Mouse (Mus musculus): ENCODE measurements at regions not wholly inside any gene's neighbourhood (a gene's known extent, or its start where the extent isn't known, plus 50 kb on each side); places are given as distances from the start of the nearest gene placed in this dataset.
A peak's percentile ranks its signal among the peaks of the same experiment; 100 is the strongest.

- Histone ChIP-seq H3K4me1 (peaks cover 6% of the 10 kb centered on the region; the same call in 1 of the 2 replicates), H3K4me3 (replicated peaks) (no peak overlapping the region), H3K27ac (no peak overlapping the region), H3K4me2 (no peak overlapping the region), H3K36me3 (replicated peaks) (no peaks in the 10 kb centered on the region), H3K9me3 (no peaks in the 10 kb centered on the region), H3K9ac (no peak overlapping the region), H3K27me3 (no peaks in the 10 kb centered on the region)
- WGBS, result 95% methylated on average over 2 of the region's 2 CpGs
- no peak for ATAC-seq (ENCODE audit: low FRiP score)
Measured at GRCm38 (mm10) chr4:95307134-95307533, 250.2 kb upstream of the Fggy start.

- 75% methylated on average over 5 of the region's 5 CpGs for WGBS
- Histone ChIP-seq H3K36me3 (replicated peaks) (no peaks in the 10 kb centered on the region), H3K27ac (no peak overlapping the region), H3K9me3 (no peaks in the 10 kb centered on the region), H3K4me2 (no peak overlapping the region), H3K4me1 (0 out of 2 replicates have a peak, but pooled peaks cover under 1% of the 10 kb centered on the region), H3K9ac (no peak overlapping the region), H3K27me3 (no peaks in the 10 kb centered on the region), H3K4me3 (replicated peaks) (no peak overlapping the region)
- no peak for ATAC-seq (ENCODE audit: low FRiP score)
Measured at GRCm38 (mm10) chr4:95308469-95308895, 248.8 kb upstream of the Fggy start.

- H3K4me2 ChIP-seq, result no peak overlapping the region
- H3K27ac ChIP-seq, result no peak overlapping the region
- H3K36me3 ChIP-seq (replicated peaks), result no peaks in the 10 kb centered on the region
- H3K9ac ChIP-seq, result no peak overlapping the region
- no peak overlapping the region for H3K4me3 ChIP-seq (replicated peaks)
- H3K27me3 ChIP-seq, result no peaks in the 10 kb centered on the region
- H3K4me1 ChIP-seq, result no peaks in the 10 kb centered on the region
- ATAC-seq (ENCODE audit: low FRiP score), result no peak
- 86% methylated on average over 6 of the region's 6 CpGs for WGBS
- no peaks in the 10 kb centered on the region for H3K9me3 ChIP-seq
Measured at GRCm38 (mm10) chr4:95310410-95310809, 246.9 kb upstream of the Fggy start.

GRCm38 (mm10) chr4:95317821-95318290 lies 239.5 kb upstream of the Fggy start:
- Histone ChIP-seq H3K4me3 (replicated peaks) (no peak overlapping the region), H3K4me2 (no peak overlapping the region), H3K9ac (no peak overlapping the region), H3K9me3 (no peaks in the 10 kb centered on the region), H3K36me3 (replicated peaks) (no peaks in the 10 kb centered on the region), H3K27ac (peak overlapping the region; percentile 43; the same call in 1 of the 2 replicates), H3K4me1 (peaks cover 14% of the 10 kb centered on the region), H3K27me3 (no peaks in the 10 kb centered on the region)
- ATAC-seq (ENCODE audit: low FRiP score), result peak; percentile 76; the same call in 1 of the 2 replicates
- 51% methylated on average over 3 of the region's 3 CpGs for WGBS

- peak; percentile 64; the same call in 1 of the 2 replicates for ATAC-seq (ENCODE audit: low FRiP score)
- no peaks in the 10 kb centered on the region for H3K36me3 ChIP-seq (replicated peaks)
- H3K9me3 ChIP-seq, result no peaks in the 10 kb centered on the region
- no peaks in the 10 kb centered on the region for H3K27me3 ChIP-seq
- no peak overlapping the region for H3K9ac ChIP-seq
- 38% methylated on average over 1 of the region's 1 CpGs for WGBS
- H3K4me3 ChIP-seq (replicated peaks), result no peak overlapping the region
- peaks cover 14% of the 10 kb centered on the region for H3K4me1 ChIP-seq
- peak overlapping the region; percentile 8; the same call in 1 of the 2 replicates for H3K4me2 ChIP-seq
- 0 out of 2 replicates have a peak overlapping the region, but pooled peaks have one; percentile 43 for H3K27ac ChIP-seq
Measured at GRCm38 (mm10) chr4:95318561-95318960, 238.7 kb upstream of the Fggy start.

GRCm38 (mm10) chr4:95319036-95319435 lies 238.3 kb upstream of the Fggy start:
- Histone ChIP-seq H3K27me3 (no peaks in the 10 kb centered on the region), H3K4me1 (peaks cover 14% of the 10 kb centered on the region), H3K27ac (no peak overlapping the region), H3K9ac (no peak overlapping the region), H3K9me3 (no peaks in the 10 kb centered on the region), H3K4me3 (replicated peaks) (no peak overlapping the region), H3K4me2 (no peak overlapping the region), H3K36me3 (replicated peaks) (no peaks in the 10 kb centered on the region)
- WGBS, result 62% methylated on average over 6 of the region's 6 CpGs
- no peak for ATAC-seq (ENCODE audit: low FRiP score)

- no peak overlapping the region for H3K4me2 ChIP-seq
- no peaks in the 10 kb centered on the region for H3K4me1 ChIP-seq
- H3K27ac ChIP-seq, result no peak overlapping the region
- H3K27me3 ChIP-seq, result no peaks in the 10 kb centered on the region
- no peak overlapping the region for H3K9ac ChIP-seq
- ATAC-seq (ENCODE audit: low FRiP score), result no peak
- 61% methylated on average over 1 of the region's 1 CpGs for WGBS
- no peaks in the 10 kb centered on the region for H3K36me3 ChIP-seq (replicated peaks)
- H3K9me3 ChIP-seq, result no peaks in the 10 kb centered on the region
- no peak overlapping the region for H3K4me3 ChIP-seq (replicated peaks)
Measured at GRCm38 (mm10) chr4:95325861-95326260, 231.4 kb upstream of the Fggy start.

- Histone ChIP-seq H3K9me3 (no peaks in the 10 kb centered on the region), H3K4me3 (replicated peaks) (no peak overlapping the region), H3K27ac (no peak overlapping the region), H3K36me3 (replicated peaks) (no peaks in the 10 kb centered on the region), H3K9ac (no peak overlapping the region), H3K27me3 (no peaks in the 10 kb centered on the region), H3K4me1 (no peaks in the 10 kb centered on the region), H3K4me2 (no peak overlapping the region)
- 90% methylated on average over 2 of the region's 2 CpGs for WGBS
- no peak for ATAC-seq (ENCODE audit: low FRiP score)
Measured at GRCm38 (mm10) chr4:95339822-95340221, 217.5 kb upstream of the Fggy start.

GRCm38 (mm10) chr4:95340926-95341325 lies 216.4 kb upstream of the Fggy start:
- Histone ChIP-seq H3K4me1 (no peaks in the 10 kb centered on the region), H3K9me3 (no peaks in the 10 kb centered on the region), H3K27me3 (no peaks in the 10 kb centered on the region), H3K4me3 (replicated peaks) (no peak overlapping the region), H3K9ac (no peak overlapping the region), H3K4me2 (no peak overlapping the region), H3K36me3 (replicated peaks) (no peaks in the 10 kb centered on the region), H3K27ac (no peak overlapping the region)
- WGBS, result 76% methylated on average over 3 of the region's 3 CpGs
- ATAC-seq (ENCODE audit: low FRiP score), result no peak

- WGBS, result 42% methylated on average over 3 of the region's 3 CpGs
- Histone ChIP-seq H3K4me2 (no peak overlapping the region), H3K9ac (no peak overlapping the region), H3K27ac (peak overlapping the region; percentile 63; the same call in 1 of the 2 replicates), H3K4me1 (peaks cover 20% of the 10 kb centered on the region; the same call in 1 of the 2 replicates), H3K9me3 (no peaks in the 10 kb centered on the region), H3K27me3 (no peaks in the 10 kb centered on the region), H3K4me3 (replicated peaks) (no peak overlapping the region), H3K36me3 (replicated peaks) (no peaks in the 10 kb centered on the region)
- ATAC-seq (ENCODE audit: low FRiP score), result peak; percentile 74
Measured at GRCm38 (mm10) chr4:95346722-95347197, 210.5 kb upstream of the Fggy start.

- Histone ChIP-seq H3K4me3 (replicated peaks) (no peak overlapping the region), H3K27me3 (no peaks in the 10 kb centered on the region)
- WGBS, result 42% methylated on average over 2 of the region's 2 CpGs
Measured at GRCm38 (mm10) chr4:95347436-95347835, 209.9 kb upstream of the Fggy start.

GRCm38 (mm10) chr4:95348405-95349123 lies 208.7 kb upstream of the Fggy start:
- H3K9me3 ChIP-seq, result no peaks in the 10 kb centered on the region
- no peak overlapping the region for H3K4me3 ChIP-seq (replicated peaks)
- no peak overlapping the region for H3K9ac ChIP-seq
- H3K36me3 ChIP-seq (replicated peaks), result no peaks in the 10 kb centered on the region
- H3K4me2 ChIP-seq, result no peak overlapping the region
- no peaks in the 10 kb centered on the region for H3K27me3 ChIP-seq
- H3K4me1 ChIP-seq, result peaks cover 20% of the 10 kb centered on the region; the same call in 1 of the 2 replicates
- WGBS, result 56% methylated on average over 4 of the region's 4 CpGs
- no peak overlapping the region for H3K27ac ChIP-seq
- ATAC-seq (ENCODE audit: low FRiP score), result no peak

More at GRCm38 (mm10) chr4:95347436-95347835, 209.9 kb upstream of the Fggy start:
- 0 out of 2 replicates have a peak overlapping the region, but pooled peaks have one; percentile 1 for H3K27ac ChIP-seq
- peak; percentile 27; the same call in 1 of the 2 replicates for ATAC-seq (ENCODE audit: low FRiP score)
- no peak overlapping the region for H3K9ac ChIP-seq
- H3K4me2 ChIP-seq, result no peak overlapping the region
- no peaks in the 10 kb centered on the region for H3K9me3 ChIP-seq
- no peaks in the 10 kb centered on the region for H3K36me3 ChIP-seq (replicated peaks)
- H3K4me1 ChIP-seq, result peaks cover 20% of the 10 kb centered on the region; the same call in 1 of the 2 replicates
